Mouse (Mus musculus) hindbrain, embryonic 15.5 days (tissue): ENCODE measurements around the gene Nfyb. TPM values are rescaled to one million over a fixed set of nuclear protein-coding genes. Genes with fewer than 3 reads are reported as not detected.

Experiments used
- ATAC-seq: fragments of 200-750 bp; cut with Nextera tagmentation; 2 replicates; pipeline ENCODE4 v1.8.0; 2017; ENCODE audit warnings: low read depth, moderate number of reproducible peaks, moderate TSS enrichment; ENCODE audit not compliant: low FRiP score
- H3K27ac ChIP-seq: fragments of 300-500 bp; sonication (generic); replicated peaks from 2 replicates; pipeline ENCODE4 v1.5.1; 2015; ENCODE audit warnings: mild to moderate bottlenecking, inconsistent platforms
- H3K27me3 ChIP-seq: fragments of 300-500 bp; sonication (generic); 2 replicates; pipeline ENCODE4 v1.6.1; 2015; ENCODE audit warnings: control low read depth, inconsistent platforms
- H3K36me3 ChIP-seq: fragments of 300-500 bp; sonication (generic); 2 replicates; pipeline ENCODE4 v1.6.1; 2015; ENCODE audit warnings: control low read depth, inconsistent platforms
- H3K4me1 ChIP-seq: fragments of 300-500 bp; sonication (generic); replicated peaks from 2 replicates; pipeline ENCODE4 v1.6.1; 2015; ENCODE audit warnings: control low read depth, inconsistent platforms
- H3K4me2 ChIP-seq: fragments of 300-500 bp; sonication (generic); 2 replicates; pipeline ENCODE4 v1.6.1; 2015; ENCODE audit warnings: moderate library complexity, mild to moderate bottlenecking, inconsistent platforms
- H3K4me3 ChIP-seq: fragments of 300-500 bp; sonication (generic); 2 replicates; pipeline ENCODE4 v1.5.1; 2015; ENCODE audit warnings: mild to moderate bottlenecking, inconsistent platforms
- H3K9ac ChIP-seq: fragments of 300-500 bp; sonication (generic); 2 replicates; pipeline ENCODE4 v1.6.1; 2015; ENCODE audit warnings: inconsistent platforms
- H3K9me3 ChIP-seq: fragments of 300-500 bp; sonication (generic); 2 replicates; pipeline ENCODE4 v1.6.1; 2016; ENCODE audit warnings: control low read depth, inconsistent platforms
- WGBS: fragments of 180-500 bp; shearing (Covaris S2); methylation state at CpG from one replicate; pipeline ENCODE4 v1.1.7; 2015; 5-methylcytosine and 5-hydroxymethylcytosine counted together
- polyA plus RNA-seq: library from polyadenylated mRNA; unstranded; fragments of >200 nt; fragmentation: Nextera tagmentation; extraction: Ambion mirVana; gene quantifications from 2 replicates; pipeline ENCODE4 v1.2.1, GENCODE M21; 2015

Gene Nfyb
- polyA plus RNA-seq, 1 experiment from 2014 or later: 39.0 TPM

DNA sequence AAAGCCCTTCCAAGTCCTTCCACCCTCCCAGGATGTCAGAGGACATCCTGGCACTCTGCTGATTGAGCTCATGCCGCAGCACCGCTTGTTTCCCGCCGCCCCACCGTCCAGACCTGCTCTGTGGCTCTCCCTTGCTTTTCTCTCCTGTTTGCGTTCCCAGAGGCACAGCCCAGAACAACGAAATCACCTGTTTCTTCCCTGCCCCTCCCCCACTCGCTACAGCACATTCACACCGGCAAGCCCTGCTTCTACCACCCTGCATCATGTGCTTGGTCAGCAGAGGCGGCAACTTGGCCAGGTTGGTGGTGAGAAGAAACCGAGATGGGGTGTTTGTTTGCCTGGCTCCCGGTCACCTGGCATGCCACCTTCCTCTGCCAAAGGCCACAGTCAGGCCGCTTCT, 13.9 kb upstream of the Nfyb start:
- no peaks in the 10 kb centered on the region for H3K27me3 ChIP-seq
- H3K4me1 ChIP-seq: peaks cover 7% of the 10 kb centered on the region
- H3K4me3 ChIP-seq: no peak overlapping the region
- WGBS: 34% methylated on average over 13 of the region's 13 CpGs
- H3K4me2 ChIP-seq: no peak overlapping the region
- H3K36me3 ChIP-seq: no peaks in the 10 kb centered on the region
- H3K9ac ChIP-seq: no peak overlapping the region
- no peaks in the 10 kb centered on the region for H3K9me3 ChIP-seq
- no peak overlapping the region for H3K27ac ChIP-seq
- no peak for ATAC-seq

DNA sequence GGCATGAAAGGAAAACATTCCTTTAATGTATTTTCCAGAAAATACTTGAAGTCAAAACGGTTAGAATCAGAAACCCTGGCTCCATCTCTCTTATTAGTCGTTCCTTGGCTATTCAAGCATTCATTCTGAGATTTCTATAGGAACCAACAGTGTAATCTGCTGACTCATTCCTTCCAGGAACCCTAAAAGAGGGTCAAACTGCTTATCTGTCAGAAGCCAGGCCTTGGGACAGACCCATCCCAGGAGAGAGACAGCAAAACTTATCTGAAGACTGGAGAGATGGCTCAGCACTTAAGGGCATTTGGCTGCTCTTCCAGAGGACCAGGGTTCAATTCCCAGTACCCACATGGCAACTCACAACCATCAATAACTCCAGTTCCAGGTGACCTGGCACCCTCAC, 13.1 kb upstream of the Nfyb start:
- Histone ChIP-seq H3K4me1 (peaks cover 7% of the 10 kb centered on the region), H3K9ac (no peak overlapping the region), H3K4me3 (no peak overlapping the region), H3K27me3 (no peaks in the 10 kb centered on the region), H3K36me3 (no peaks in the 10 kb centered on the region), H3K9me3 (no peaks in the 10 kb centered on the region), H3K4me2 (no peak overlapping the region), H3K27ac (no peak overlapping the region)
- ATAC-seq: no peak
- WGBS: 52% methylated on average over 2 of the region's 2 CpGs

DNA sequence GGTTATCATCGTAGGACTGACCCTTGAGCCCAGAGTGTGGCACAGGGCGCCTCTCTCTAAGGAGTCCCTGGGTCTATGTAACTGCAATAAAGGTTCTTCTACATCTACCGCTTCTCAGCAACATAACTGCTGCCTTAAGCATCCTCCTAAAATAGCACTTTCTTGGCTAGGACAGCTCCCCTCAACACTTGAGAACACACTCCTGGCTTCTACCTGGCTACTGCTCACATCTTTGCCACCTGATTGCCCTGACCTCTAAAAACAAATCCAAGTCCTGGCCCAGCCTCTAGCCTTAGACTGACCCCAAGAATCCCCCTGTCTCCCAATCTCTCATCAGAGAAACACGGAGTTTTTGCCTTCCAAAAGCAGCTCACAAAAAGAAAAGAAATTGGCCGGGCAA, 10.9 kb upstream of the Nfyb start:
- Histone ChIP-seq H3K27me3 (no peaks in the 10 kb centered on the region), H3K36me3 (no peaks in the 10 kb centered on the region), H3K9ac (no peak overlapping the region), H3K4me1 (peaks cover 7% of the 10 kb centered on the region), H3K9me3 (no peaks in the 10 kb centered on the region), H3K4me3 (no peak overlapping the region), H3K27ac (no peak overlapping the region), H3K4me2 (no peak overlapping the region)
- 91% methylated on average over 5 of the region's 5 CpGs for WGBS
- ATAC-seq: no peak

DNA sequence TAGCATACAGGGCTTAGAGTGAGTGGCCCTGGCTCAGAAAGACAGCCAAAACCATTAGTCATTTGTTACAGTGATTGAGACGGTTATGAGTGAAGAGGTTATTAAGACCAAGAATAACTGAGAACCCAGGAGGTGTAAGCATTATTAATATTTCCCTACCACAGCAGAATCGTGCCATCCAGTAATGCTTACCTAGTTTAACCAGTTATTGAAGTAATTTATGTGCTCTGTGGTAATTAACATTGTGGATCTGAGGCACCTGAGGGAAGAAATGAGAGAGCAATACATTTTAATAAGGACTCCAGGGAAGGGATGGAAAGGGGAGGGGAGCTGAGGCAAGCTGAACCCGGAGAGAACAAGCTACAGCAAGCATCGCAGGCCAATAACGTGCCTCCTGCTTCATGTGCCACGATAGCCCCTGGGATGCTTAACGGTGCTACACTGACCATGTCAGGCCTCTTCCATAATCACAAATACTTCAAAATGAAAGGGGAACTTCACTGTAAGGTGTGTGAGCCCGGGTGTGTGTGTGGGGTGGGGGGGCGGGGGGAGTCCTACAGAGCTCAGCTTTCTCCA, 7.7 kb upstream of the Nfyb start:
- Histone ChIP-seq H3K4me3 (no peak overlapping the region), H3K4me2 (no peak overlapping the region), H3K4me1 (no peaks in the 10 kb centered on the region), H3K27ac (no peak overlapping the region), H3K9ac (no peak overlapping the region), H3K36me3 (no peaks in the 10 kb centered on the region), H3K9me3 (no peaks in the 10 kb centered on the region), H3K27me3 (no peaks in the 10 kb centered on the region)
- 61% methylated on average over 9 of the region's 9 CpGs for WGBS
- peak; percentile 73 for ATAC-seq

DNA sequence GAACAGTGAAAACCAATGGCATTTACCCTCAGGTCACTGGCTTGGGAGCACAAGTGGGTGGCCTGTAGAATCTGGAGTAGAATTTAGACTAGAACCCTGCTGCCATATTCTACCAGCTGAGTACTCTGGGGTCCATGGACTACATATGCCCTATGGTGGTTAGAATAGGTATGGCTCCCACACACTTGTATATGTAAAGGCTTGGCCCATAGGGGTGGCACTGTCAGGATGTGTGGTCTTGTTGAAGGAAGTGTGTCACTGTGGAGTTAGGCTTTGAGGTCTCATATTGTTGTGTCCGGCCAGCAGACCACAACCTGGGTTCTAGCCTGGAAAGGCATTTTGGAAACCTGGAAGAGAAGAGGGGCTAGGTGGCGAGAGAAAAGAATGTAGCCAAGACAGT, 6.8 kb upstream of the Nfyb start:
- Histone ChIP-seq H3K27me3 (no peaks in the 10 kb centered on the region), H3K9me3 (no peaks in the 10 kb centered on the region), H3K4me1 (no peaks in the 10 kb centered on the region), H3K4me2 (no peak overlapping the region), H3K27ac (no peak overlapping the region), H3K36me3 (no peaks in the 10 kb centered on the region), H3K4me3 (no peak overlapping the region), H3K9ac (no peak overlapping the region)
- ATAC-seq: no peak
- WGBS: 100% methylated on average over 2 of the region's 2 CpGs

DNA sequence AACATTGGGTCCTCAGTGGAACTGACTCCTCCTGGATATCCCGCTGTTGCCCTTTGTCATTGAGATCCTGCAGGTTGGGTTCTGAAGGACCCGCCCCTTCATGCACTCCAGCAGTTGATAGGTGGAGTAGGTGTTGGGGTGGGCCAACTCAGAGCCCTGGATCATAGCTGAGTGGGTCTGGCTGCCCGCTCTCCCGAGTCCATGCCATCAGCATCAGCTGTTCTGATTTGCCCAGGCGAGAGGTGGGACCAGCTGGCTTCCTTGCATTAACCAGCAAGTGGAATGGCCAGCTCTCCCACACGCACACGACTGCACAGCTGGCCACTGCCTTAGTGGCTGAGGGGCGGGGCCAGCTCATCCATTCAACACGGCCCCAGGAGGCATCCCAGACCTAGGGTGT, 5.0 kb upstream of the Nfyb start:
- Histone ChIP-seq H3K4me2 (no peak overlapping the region), H3K27ac (no peak overlapping the region), H3K36me3 (no peaks in the 10 kb centered on the region), H3K4me1 (peaks cover 5% of the 10 kb centered on the region; the same call in 1 of the 2 replicates), H3K9ac (no peak overlapping the region), H3K4me3 (no peak overlapping the region), H3K27me3 (no peaks in the 10 kb centered on the region), H3K9me3 (no peaks in the 10 kb centered on the region)
- 20% methylated on average over 9 of the region's 9 CpGs for WGBS
- no peak for ATAC-seq

DNA sequence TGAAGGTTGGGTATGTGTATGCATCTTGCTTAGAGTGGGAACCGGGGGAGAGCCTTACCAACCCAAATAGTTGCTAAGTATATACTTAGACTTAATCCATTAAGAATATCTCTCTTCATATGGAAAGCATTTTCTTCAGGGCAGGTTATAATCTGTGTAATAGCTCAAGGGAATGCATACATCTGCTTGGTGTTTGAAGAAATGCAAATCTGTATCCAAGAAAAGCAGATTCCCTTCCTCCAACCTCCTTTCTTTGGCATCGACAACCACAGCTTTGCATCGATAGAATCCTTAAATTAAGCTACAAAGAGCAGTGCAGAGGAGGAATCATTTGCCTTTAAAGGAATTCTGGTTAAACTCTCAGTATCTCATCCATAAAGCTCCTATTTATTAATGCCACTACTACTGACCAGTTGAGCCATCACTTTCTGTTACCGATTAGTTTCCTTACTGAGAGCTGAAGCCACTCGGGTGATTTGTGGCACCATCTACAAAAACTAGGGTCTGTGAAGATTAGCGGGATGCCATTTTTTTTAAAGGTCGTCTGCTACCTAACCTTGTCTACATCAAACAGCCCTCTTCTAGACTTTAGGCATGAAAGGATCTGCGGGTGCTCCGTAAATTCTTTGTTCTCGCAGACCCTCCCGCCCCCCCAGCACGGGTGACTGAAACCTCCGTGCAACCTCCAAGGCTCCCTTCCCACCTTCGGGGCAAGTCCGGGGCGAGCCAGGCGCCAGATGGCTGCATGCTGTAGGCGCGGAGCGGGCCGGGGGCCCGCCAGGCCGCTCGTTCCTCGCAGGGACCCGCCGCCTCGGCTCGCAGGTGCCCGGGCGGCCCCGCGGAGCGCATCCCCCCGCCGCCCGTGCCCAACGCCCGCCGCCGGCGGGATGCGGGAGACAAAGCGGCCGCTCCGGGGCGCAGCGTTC, 925 bp downstream of the Nfyb start:
- peak overlapping the region; percentile 99 for H3K27ac ChIP-seq
- peaks cover 45% of the 10 kb centered on the region for H3K4me1 ChIP-seq
- no peaks in the 10 kb centered on the region for H3K9me3 ChIP-seq
- H3K27me3 ChIP-seq: no peaks in the 10 kb centered on the region
- under 1% methylated on average over 45 of the region's 48 CpGs for WGBS
- peaks cover 9% of the 10 kb centered on the region; the same call in 1 of the 2 replicates for H3K36me3 ChIP-seq
- H3K9ac ChIP-seq: peak overlapping the region; percentile 98
- ATAC-seq: peak; percentile 13; the same call in 1 of the 2 replicates
- H3K4me3 ChIP-seq: peak overlapping the region; percentile 90
- H3K4me2 ChIP-seq: peak overlapping the region; percentile 84

DNA sequence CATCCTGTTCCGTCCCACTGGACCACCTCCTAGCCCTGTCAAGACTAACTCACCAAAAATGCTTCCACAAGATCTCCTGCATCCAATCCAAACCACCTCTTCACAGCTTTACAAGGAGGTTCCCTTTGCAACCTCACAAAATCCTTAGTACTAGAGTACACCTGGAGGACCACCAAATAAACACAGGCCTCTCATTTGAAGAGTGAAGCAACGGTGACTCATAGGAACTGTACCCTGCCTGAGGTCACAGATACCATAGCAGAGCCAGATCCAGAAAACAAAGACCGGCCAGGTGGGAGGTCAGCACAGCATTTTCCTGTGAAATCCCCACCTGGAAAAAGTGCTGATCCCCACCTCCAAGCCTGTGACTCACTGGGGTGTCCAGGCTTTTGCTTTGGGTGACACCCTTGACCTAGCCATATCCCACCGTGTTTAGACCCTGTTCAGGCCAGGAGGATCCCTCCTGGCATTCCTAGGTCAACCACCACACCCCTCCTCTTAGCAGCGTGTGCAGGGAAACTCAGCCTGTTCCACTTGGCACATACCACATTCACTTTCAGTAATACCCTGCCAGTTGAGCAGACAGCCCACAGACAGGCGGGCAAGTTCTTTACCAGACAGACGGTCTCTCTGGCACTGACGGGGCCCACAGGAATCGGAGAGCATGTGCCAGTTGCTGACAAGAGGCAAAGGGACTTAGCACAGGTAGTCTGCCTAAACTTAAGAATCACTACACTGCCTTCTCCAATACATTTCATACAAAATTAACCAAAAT, 2.7 kb downstream of the Nfyb start:
- H3K4me1 ChIP-seq: peaks cover 53% of the 10 kb centered on the region
- no peak overlapping the region for H3K27ac ChIP-seq
- no peak for ATAC-seq

DNA sequence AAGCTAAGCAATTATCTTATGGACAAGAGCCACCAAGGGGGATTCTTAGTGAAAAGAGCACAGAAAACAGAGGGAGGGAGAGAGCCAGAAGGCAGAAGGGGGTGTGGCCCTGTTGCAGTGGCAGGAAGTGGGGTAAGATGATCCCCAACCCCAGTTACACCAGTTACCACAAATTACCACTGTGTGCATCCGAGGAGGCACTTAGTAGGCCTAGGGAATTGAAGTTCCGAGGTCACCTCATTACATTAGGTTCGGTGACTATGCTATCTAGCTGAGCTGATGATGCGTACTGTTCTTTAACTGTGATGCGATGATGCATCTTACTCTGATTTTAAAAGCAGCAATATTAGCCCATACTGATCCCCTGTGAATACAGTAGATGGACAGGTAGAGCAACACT, 4.2 kb downstream of the Nfyb start:
- Histone ChIP-seq H3K4me1 (peaks cover 53% of the 10 kb centered on the region), H3K4me2 (peak overlapping the region; percentile 84; the same call in 1 of the 2 replicates), H3K36me3 (peaks cover 37% of the 10 kb centered on the region), H3K27me3 (no peaks in the 10 kb centered on the region), H3K27ac (no peak overlapping the region), H3K9me3 (no peaks in the 10 kb centered on the region), H3K9ac (no peak overlapping the region), H3K4me3 (no peak overlapping the region)
- ATAC-seq: no peak
- 93% methylated on average over 5 of the region's 5 CpGs for WGBS

More for the DNA sequence above, 2.7 kb downstream of the Nfyb start:
- H3K36me3 ChIP-seq: peaks cover 24% of the 10 kb centered on the region
- H3K9me3 ChIP-seq: no peaks in the 10 kb centered on the region
- no peaks in the 10 kb centered on the region for H3K27me3 ChIP-seq
- peak overlapping the region; percentile 84 for H3K4me2 ChIP-seq
- peak overlapping the region; percentile 7; the same call in 1 of the 2 replicates for H3K4me3 ChIP-seq
- WGBS: 64% methylated on average over 9 of the region's 9 CpGs
- H3K9ac ChIP-seq: no peak overlapping the region; the same call in 1 of the 2 replicates

DNA sequence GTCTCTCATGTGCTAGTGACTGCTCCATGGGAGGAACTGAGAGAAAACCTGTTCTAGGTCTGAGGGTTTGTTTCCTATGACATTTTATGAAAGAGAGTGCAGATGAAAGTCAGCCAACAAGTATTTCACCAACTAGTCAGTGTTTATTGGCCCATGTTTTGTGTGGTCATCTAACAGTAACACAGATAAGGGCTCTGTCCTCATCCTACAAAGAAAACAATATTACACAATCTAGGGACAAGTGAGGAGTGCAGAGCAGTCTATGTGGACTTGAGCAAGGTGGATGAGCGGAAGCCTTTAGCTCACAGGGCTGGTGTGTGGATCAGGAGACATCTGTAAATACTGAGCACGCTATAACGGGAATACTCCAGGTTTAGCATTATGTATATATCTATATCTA, 5.1 kb downstream of the Nfyb start:
- no peaks in the 10 kb centered on the region for H3K9me3 ChIP-seq
- peaks cover 45% of the 10 kb centered on the region for H3K36me3 ChIP-seq
- WGBS: 98% methylated on average over 3 of the region's 3 CpGs
- ATAC-seq: no peak
- H3K9ac ChIP-seq: no peak overlapping the region
- H3K27me3 ChIP-seq: no peaks in the 10 kb centered on the region
- no peak overlapping the region for H3K4me2 ChIP-seq
- H3K4me1 ChIP-seq: peaks cover 48% of the 10 kb centered on the region
- H3K27ac ChIP-seq: no peak overlapping the region
- H3K4me3 ChIP-seq: no peak overlapping the region

DNA sequence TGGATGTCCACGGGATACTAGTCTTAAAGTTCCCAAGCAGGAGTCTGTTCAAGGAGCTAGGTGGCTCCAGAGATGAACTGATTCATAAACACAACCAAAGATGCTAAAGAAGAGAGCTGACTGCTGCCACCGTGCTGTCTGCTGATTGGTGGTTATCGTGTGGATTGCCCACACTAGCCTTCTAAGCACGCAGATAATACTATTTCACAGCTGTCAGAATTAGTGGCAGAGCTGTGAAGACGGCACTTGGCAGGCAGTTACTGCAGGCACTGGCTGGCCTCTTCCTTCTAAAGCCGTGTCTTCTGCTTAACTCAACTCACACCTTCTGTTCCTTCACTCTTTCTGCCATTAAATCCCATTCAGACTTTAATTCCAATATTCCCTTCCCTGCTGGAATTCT, 5.6 kb downstream of the Nfyb start:
- Histone ChIP-seq H3K4me3 (no peak overlapping the region), H3K9me3 (no peaks in the 10 kb centered on the region), H3K27me3 (no peaks in the 10 kb centered on the region), H3K27ac (no peak overlapping the region), H3K36me3 (peaks cover 50% of the 10 kb centered on the region), H3K4me2 (no peak overlapping the region), H3K4me1 (peaks cover 48% of the 10 kb centered on the region), H3K9ac (no peak overlapping the region)
- no peak for ATAC-seq
- 75% methylated on average over 6 of the region's 6 CpGs for WGBS

DNA sequence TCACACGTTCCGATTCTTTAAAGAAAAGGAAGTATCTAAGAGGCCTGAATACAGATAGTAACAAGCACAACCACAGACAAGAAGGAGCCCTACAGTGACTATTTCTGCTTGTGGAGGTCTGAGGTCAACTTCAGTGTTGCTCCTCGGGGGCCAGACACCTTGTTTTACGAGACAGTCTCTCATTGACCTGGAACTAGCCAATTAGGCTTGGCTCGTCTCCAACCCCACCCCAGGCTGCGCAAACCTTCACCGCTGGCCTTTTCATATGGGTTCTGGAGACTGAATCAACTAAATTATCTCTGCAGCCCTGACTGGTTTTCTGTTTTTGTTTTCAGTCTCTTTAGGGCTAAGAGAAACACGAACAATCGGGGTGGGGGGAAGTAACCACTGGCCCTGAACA, 6.6 kb downstream of the Nfyb start:
- Histone ChIP-seq H3K4me3 (no peak overlapping the region), H3K36me3 (peaks cover 59% of the 10 kb centered on the region), H3K9me3 (no peaks in the 10 kb centered on the region), H3K4me2 (no peak overlapping the region), H3K27ac (no peak overlapping the region), H3K4me1 (peaks cover 43% of the 10 kb centered on the region), H3K9ac (no peak overlapping the region), H3K27me3 (no peaks in the 10 kb centered on the region)
- 70% methylated on average over 9 of the region's 9 CpGs for WGBS
- ATAC-seq: no peak
